Mouse (Mus musculus) midbrain, embryonic 14.5 days (tissue): ENCODE results near the gene Upf1. TPM values are rescaled to one million over a fixed set of nuclear protein-coding genes. Genes with fewer than 3 reads are reported as not detected.

Experiments
- ATAC-seq: fragments of 200-750 bp; cut with Nextera tagmentation; 2 replicates; pipeline ENCODE4 v1.8.0; 2017; ENCODE audit warnings: moderate number of reproducible peaks, moderate library complexity; ENCODE audit not compliant: low FRiP score, low TSS enrichment
- DNase-seq: peaks from one replicate; pipeline ENCODE4 v3.0.0-alpha.2; 2015
- H3K27ac ChIP-seq: fragments of 300-500 bp; sonication (generic); replicated peaks from 2 replicates; pipeline ENCODE4 v1.5.1; 2014; ENCODE audit warnings: mild to moderate bottlenecking, low read depth, low read length, moderate library complexity
- H3K27me3 ChIP-seq: fragments of 300-500 bp; sonication (generic); 2 replicates; pipeline ENCODE4 v1.6.1; 2014; ENCODE audit warnings: low read length, control low read depth, mixed read lengths; ENCODE audit not compliant: control insufficient read depth, insufficient read depth
- H3K36me3 ChIP-seq: fragments of 300-500 bp; sonication (generic); 2 replicates; pipeline ENCODE4 v1.6.1; 2014; ENCODE audit warnings: low read length, control low read depth; ENCODE audit not compliant: control insufficient read depth, insufficient read depth
- H3K4me1 ChIP-seq: fragments of 300-500 bp; sonication (generic); 2 replicates; pipeline ENCODE4 v1.6.1; 2014; ENCODE audit warnings: mild to moderate bottlenecking, antibody characterized with exemption, low read length, control low read depth; ENCODE audit not compliant: control insufficient read depth, insufficient read depth
- H3K4me2 ChIP-seq: fragments of 300-500 bp; sonication (generic); 2 replicates; pipeline ENCODE4 v1.6.1; 2014; ENCODE audit warnings: mild to moderate bottlenecking, low read length, moderate library complexity
- H3K4me3 ChIP-seq: fragments of 300-500 bp; sonication (generic); replicated peaks from 2 replicates; pipeline ENCODE4 v1.5.1; 2014; ENCODE audit warnings: low read depth, low read length
- H3K9ac ChIP-seq: fragments of 300-500 bp; sonication (generic); replicated peaks from 2 replicates; pipeline ENCODE4 v1.6.1; 2014; ENCODE audit warnings: mild to moderate bottlenecking, low read length, moderate library complexity
- H3K9me3 ChIP-seq: fragments of 300-500 bp; sonication (generic); 2 replicates; pipeline ENCODE4 v1.6.1; 2016; ENCODE audit warnings: low read length, control low read depth, mixed read lengths; ENCODE audit not compliant: control insufficient read depth
- WGBS: fragments of 180-500 bp; shearing (Covaris S2); extraction: QIAGEN DNeasy Blood & Tissue Kit; methylation state at CpG from one replicate; pipeline ENCODE4 v1.1.7; 2014; 5-methylcytosine and 5-hydroxymethylcytosine counted together
- polyA plus RNA-seq: library from polyadenylated mRNA; unstranded; fragments of >200 nt; fragmentation: Nextera tagmentation; extraction: Ambion mirVana; gene quantifications from 2 replicates; pipeline ENCODE4 v1.2.1, GENCODE M21; 2014

Upf1 gene
- polyA plus RNA-seq, 1 experiment from 2014 or later: 18.4 TPM

DNA sequence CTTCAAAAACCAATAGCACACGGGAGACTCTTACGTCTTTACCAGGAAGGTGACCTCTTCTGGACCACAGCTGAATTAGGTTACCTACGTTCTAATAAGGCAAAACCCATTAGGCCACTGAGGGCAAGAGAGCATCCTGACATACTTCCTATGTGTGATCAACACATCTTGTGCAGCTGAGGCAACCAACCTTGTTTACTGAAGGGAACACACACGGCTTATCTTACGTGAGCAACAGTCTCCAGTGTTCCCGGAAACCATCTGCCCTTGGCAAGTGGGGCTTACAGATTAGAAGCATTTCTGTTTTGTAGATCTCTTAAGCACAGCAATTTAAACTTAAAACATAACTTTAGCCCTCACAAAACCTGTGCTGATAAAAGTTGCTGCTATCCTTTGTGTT lies 25.6 kb downstream of the Upf1 start:
- H3K4me3 ChIP-seq: no peak overlapping the region
- H3K27ac ChIP-seq: no peak overlapping the region
- 93% methylated on average over 6 of the region's 6 CpGs for WGBS
- ATAC-seq (no peak), DNase-seq (no peak)
- H3K4me1 ChIP-seq: peaks cover 15% of the 10 kb centered on the region; the same call in 1 of the 2 replicates
- H3K27me3 ChIP-seq: no peaks in the 10 kb centered on the region
- H3K4me2 ChIP-seq: no peak overlapping the region
- no peaks in the 10 kb centered on the region for H3K9me3 ChIP-seq
- peaks cover 80% of the 10 kb centered on the region for H3K36me3 ChIP-seq
- no peak overlapping the region for H3K9ac ChIP-seq

DNA sequence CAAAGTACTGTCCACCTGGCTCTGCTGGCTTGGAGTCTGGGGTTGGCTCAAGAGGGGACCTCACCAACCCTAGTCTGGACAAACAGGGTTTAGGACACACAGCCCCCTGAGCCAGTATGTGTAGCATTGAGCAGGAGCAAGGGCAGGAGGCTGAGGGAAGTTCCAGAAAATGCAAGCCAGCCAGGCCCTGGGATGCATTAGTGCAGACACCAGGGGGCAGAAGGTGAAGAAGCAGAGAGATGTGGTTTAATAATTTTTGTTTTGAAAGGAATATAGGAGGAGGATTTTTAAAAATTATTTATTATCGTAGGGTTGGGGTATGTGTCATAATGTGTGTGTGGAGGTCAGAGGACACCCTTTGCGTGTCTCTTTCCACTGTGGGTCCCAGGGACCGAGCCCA lies 29.4 kb downstream of the Upf1 start:
- Histone ChIP-seq H3K27ac (no peak overlapping the region), H3K4me2 (no peak overlapping the region), H3K9ac (no peak overlapping the region), H3K9me3 (no peaks in the 10 kb centered on the region), H3K4me1 (no peaks in the 10 kb centered on the region), H3K36me3 (peaks cover 80% of the 10 kb centered on the region), H3K4me3 (no peak overlapping the region), H3K27me3 (no peaks in the 10 kb centered on the region)
- ATAC-seq (no peak), DNase-seq (no peak)
- 93% methylated on average over 3 of the region's 3 CpGs for WGBS

DNA sequence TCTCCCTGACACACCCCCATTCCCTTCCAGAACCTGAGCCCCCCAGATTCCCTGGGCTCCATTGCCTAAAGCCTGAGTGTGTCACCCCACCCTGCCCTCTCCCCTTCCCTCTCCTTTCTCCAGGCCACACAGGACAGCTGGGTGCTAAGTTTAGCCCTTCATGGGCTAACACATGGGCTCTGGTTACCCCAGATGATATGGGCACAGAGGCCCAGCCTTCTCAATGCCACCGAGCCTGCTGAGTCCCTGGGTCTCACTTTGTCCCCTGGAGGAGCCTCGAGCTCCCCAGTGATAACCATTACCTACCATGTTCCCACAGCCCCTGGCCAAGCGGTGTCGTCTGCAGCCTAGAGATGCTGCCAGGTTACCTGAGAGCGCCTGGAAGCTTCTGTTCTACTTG lies 35.2 kb downstream of the Upf1 start:
- Histone ChIP-seq H3K9me3 (no peaks in the 10 kb centered on the region), H3K36me3 (peaks cover 46% of the 10 kb centered on the region), H3K27ac (peak overlapping the region; percentile 95), H3K4me2 (peak overlapping the region; percentile 88), H3K4me3 (0 out of 2 replicates have a peak overlapping the region, but pooled peaks have one; percentile 63), H3K4me1 (peaks cover 29% of the 10 kb centered on the region), H3K9ac (no peak overlapping the region; the same call in 1 of the 2 replicates), H3K27me3 (no peaks in the 10 kb centered on the region)
- no peak for DNase-seq
- no peak for ATAC-seq
- 82% methylated on average over 5 of the region's 5 CpGs for WGBS

DNA sequence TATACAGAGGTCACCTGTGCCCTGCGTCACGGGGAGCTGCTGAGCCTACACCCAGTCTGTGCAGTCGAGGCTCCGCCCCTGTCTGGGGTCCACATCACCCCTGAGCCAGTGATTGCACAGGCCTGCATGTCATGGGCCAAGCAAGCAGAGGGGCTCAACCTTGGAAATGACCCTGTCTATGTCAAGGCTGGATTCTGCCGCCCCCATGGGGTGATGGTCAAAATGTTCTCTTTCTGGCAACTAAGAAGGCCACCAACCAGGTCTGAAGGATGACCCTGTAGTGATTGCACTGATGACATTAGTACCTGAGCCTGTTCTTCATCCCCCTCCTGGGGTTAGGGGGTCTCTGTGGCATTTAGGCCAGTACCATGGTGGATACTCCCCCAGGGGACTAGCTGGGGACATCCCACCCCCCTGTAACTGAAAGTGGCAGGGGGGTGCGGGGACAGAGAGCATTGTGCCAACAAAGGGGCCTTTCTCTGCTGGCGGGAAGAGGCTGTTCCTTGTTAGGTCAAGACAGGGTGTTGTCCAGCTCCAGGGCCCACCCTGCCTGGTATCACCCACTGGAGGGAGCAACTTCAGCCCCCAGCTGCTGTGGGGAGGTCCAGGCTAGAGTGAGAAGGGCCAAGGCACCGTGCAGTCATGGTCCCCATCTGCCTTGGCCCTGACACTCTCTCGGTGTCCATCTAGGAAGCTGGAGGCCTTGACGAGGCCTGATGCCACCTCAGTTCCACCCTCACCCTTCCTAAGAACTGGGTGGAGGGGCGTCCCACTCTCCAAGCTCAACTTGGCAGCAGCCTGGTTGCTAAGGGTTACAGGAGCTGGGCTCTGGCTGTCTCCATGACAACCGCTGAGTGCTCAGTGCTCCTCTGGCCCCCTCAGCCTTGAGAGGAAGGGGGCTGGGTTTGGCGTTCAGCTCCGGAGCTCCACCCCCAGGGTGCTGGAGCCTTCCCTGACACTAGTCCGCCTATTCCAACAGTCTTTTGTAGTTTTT lies 36.3 kb downstream of the Upf1 start:
- Histone ChIP-seq H3K4me3 (peak overlapping the region; percentile 63), H3K4me1 (peaks cover 29% of the 10 kb centered on the region), H3K27me3 (no peaks in the 10 kb centered on the region), H3K4me2 (peak overlapping the region; percentile 88), H3K36me3 (peaks cover 46% of the 10 kb centered on the region), H3K27ac (peak overlapping the region; percentile 95), H3K9ac (peak overlapping the region; percentile 80), H3K9me3 (no peaks in the 10 kb centered on the region)
- DNase-seq (peak; percentile 96), ATAC-seq (peak; percentile 89)
- WGBS: 4% methylated on average over 15 of the region's 15 CpGs

DNA sequence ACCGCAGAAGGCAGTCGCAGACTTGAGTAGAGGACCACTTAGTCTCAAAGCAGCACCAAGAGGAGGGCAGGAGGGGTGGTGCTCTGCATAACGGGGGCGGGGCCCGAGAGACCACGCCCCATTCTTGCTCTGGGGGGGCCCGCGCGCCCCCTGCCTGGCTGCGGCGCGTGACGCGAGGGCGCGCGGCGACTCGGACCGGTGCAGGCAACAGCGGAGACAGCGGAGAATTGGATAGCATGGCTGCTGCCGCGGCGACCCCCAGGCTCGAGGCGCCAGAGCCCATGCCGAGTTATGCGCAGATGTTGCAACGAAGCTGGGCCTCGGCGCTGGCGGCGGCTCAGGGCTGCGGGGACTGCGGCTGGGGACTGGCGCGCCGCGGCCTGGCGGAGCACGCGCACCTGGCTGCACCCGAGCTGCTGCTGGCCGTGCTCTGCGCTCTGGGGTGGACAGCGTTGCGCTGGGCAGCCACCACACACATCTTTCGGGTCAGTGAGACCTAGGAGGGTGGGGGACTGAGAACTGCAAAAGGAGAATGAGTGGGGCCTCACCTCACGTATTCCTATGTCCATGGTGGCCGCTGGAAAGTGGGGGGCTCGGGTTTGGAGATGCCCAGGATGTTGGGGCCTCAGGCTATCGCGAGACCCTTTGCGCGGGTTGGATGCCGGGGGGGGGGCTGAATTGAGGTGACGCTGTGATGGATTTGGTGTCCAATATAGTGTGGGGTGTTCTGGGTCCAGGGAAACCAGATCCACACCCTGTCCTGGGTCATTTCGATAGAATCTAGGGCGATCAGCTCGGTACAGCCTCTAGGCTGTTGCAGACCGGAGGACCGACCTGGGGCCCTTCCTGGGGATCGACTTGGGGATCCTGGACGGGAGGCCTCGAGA lies 37.2 kb downstream of the Upf1 start, which contains the start of gene Cers1:
Gene Cers1, plus strand, starts transcription at position 152 of the 887 bp plus-strand sequence.
- 1% methylated on average over 66 of the region's 66 CpGs for WGBS
- ATAC-seq: peak; percentile 59
- peaks cover 46% of the 10 kb centered on the region for H3K36me3 ChIP-seq

DNA sequence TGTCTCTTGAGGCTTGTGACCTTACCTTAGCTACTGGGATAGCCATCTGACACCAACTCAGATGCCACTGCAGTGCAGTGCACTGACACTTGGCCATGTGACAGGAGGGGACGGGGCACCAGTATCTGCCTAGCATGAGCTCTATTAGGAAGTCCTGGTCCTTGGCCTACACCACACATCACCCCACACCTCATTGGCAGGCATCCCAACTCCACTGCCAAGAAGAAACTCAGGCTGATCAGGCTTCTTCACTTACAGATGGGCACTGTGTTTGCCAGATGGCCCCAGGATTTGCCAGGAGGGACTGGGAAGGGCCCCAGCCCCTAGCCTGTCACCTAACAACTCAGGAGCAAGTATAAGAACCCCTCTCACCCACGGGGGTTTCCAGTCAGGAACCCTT lies 39.7 kb downstream of the Upf1 start:
- Histone ChIP-seq H3K4me1 (peaks cover 29% of the 10 kb centered on the region), H3K27ac (no peak overlapping the region), H3K9ac (no peak overlapping the region), H3K27me3 (no peaks in the 10 kb centered on the region), H3K4me3 (no peak overlapping the region), H3K9me3 (no peaks in the 10 kb centered on the region), H3K36me3 (peaks cover 46% of the 10 kb centered on the region), H3K4me2 (no peak overlapping the region)
- WGBS: 76% methylated on average over 2 of the region's 2 CpGs
- no peak for ATAC-seq
- DNase-seq: no peak

More for the DNA sequence above, 37.2 kb downstream of the Upf1 start, which contains the start of gene Cers1:
- H3K4me2 ChIP-seq: peak within 1 kb of the TSS; percentile 88
- H3K27ac ChIP-seq: peak within 1 kb of the TSS; percentile 95
- H3K9me3 ChIP-seq: no peaks in the 10 kb centered on the region
- H3K4me3 ChIP-seq: peak within 1 kb of the TSS; percentile 63
- peak; percentile 90 for DNase-seq
- H3K4me1 ChIP-seq: peaks cover 29% of the 10 kb centered on the region
- H3K9ac ChIP-seq: peak within 1 kb of the TSS; percentile 80
- H3K27me3 ChIP-seq: no peaks in the 10 kb centered on the region

DNA sequence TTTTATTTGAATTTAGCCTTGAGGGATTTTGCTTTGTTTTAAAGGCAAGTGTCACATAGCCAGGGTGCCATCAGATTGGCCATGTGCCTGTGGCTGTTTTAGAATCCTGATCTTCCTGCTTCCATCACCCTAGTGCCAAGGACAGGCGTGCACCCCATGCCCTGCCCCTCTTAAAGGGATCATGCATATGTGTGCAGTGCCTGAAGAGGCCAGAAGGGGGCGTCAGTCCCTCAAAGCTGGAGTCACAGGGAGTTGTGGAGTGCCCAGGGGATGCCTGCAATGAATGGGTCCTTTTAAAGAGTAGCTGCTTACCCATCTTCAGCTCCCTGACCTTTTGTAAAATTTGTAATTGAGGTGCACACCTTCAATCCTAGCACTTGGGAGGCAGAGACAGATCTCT lies 43.8 kb downstream of the Upf1 start:
- Histone ChIP-seq H3K9ac (no peak overlapping the region), H3K27ac (no peak overlapping the region), H3K4me3 (no peak overlapping the region), H3K4me2 (no peak overlapping the region), H3K4me1 (no peaks in the 10 kb centered on the region), H3K27me3 (no peaks in the 10 kb centered on the region), H3K9me3 (no peaks in the 10 kb centered on the region), H3K36me3 (peaks cover 78% of the 10 kb centered on the region)
- ATAC-seq: no peak
- DNase-seq: no peak
- WGBS: 38% methylated on average over 2 of the region's 2 CpGs

DNA sequence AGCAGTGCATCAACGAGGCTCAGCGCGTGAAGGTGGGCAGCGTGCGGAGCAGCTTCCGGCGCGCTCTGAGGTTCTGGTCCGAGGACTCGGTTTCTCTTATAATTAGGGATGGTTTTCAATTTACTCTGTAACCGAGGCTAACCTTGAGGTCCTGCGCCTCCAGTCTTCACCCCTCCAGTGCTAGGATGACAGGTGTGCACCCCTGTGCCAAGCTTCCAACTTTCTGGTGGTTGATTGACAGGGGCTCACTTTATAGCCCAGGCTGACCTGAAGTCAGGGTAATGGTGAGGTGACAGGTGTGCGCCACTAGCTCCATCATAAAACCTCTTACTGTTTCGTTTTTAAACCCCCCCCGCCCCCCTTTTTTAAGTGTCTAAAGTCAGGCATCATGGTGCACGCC lies 50.2 kb downstream of the Upf1 start:
- Histone ChIP-seq H3K36me3 (peaks cover 47% of the 10 kb centered on the region), H3K4me2 (peak overlapping the region; percentile 94), H3K9me3 (no peaks in the 10 kb centered on the region), H3K4me1 (peaks cover 19% of the 10 kb centered on the region), H3K27ac (peak overlapping the region; percentile 68), H3K4me3 (peak overlapping the region; percentile 85), H3K9ac (peak overlapping the region; percentile 80), H3K27me3 (no peaks in the 10 kb centered on the region)
- WGBS: 4% methylated on average over 16 of the region's 16 CpGs
- ATAC-seq (peak; percentile 32; the same call in 1 of the 2 replicates), DNase-seq (no peak)
